Mouse (Mus musculus) heart, embryonic 16.5 days (tissue): Measurements from ENCODE around the gene Nfam1. TPM values are rescaled to one million over a fixed set of nuclear protein-coding genes. Genes with fewer than 3 reads are reported as not detected.
A peak's percentile ranks its signal among the peaks of the same experiment; 100 is the strongest.
"Not testable (repeated sequence)": the region's sequence is repeated elsewhere in the genome, so short reads cannot be mapped to it uniquely, and the experiment has no call there.

Experiments used
- ATAC-seq: fragments of 200-750 bp; cut with Nextera tagmentation; replicated peaks from 2 replicates; pipeline ENCODE4 v1.8.0; 2017; ENCODE audit warnings: moderate number of reproducible peaks; ENCODE audit not compliant: insufficient read depth, low FRiP score; ENCODE audit errors: extremely low read depth
- H3K27ac ChIP-seq: fragments of 300-500 bp; sonication (generic); 2 replicates; pipeline ENCODE4 v1.5.1; 2014; ENCODE audit warnings: mild to moderate bottlenecking, low read length, control low read depth, moderate library complexity
- H3K27me3 ChIP-seq: fragments of 300-500 bp; sonication (generic); 2 replicates; pipeline ENCODE4 v1.6.1; 2014; ENCODE audit warnings: low read length, mixed read lengths; ENCODE audit not compliant: control insufficient read depth, insufficient read depth
- H3K36me3 ChIP-seq: fragments of 300-500 bp; sonication (generic); 2 replicates; pipeline ENCODE4 v1.6.1; 2014; ENCODE audit not compliant: control insufficient read depth, insufficient read depth
- H3K4me1 ChIP-seq: fragments of 300-500 bp; sonication (generic); 2 replicates; pipeline ENCODE4 v1.6.1; 2014; ENCODE audit warnings: low read length, mixed read lengths; ENCODE audit not compliant: control insufficient read depth, insufficient read depth
- H3K4me2 ChIP-seq: fragments of 300-500 bp; sonication (generic); 2 replicates; pipeline ENCODE4 v1.6.1; 2014; ENCODE audit warnings: low read depth, mild to moderate bottlenecking, control low read depth, low read length
- H3K4me3 ChIP-seq: fragments of 300-500 bp; sonication (generic); 2 replicates; pipeline ENCODE4 v1.5.1; 2014; ENCODE audit warnings: mild to moderate bottlenecking, control low read depth, low read length
- H3K9ac ChIP-seq: fragments of 300-500 bp; sonication (generic); 2 replicates; pipeline ENCODE4 v1.6.1; 2014; ENCODE audit warnings: low read length, control low read depth
- H3K9me3 ChIP-seq: fragments of 300-500 bp; sonication (generic); replicated peaks from 2 replicates; pipeline ENCODE4 v1.6.1; 2016; ENCODE audit warnings: low read length; ENCODE audit not compliant: control insufficient read depth
- WGBS: fragments of 180-500 bp; shearing (Covaris S2); extraction: QIAGEN DNeasy Blood & Tissue Kit; methylation state at CpG from one replicate; pipeline ENCODE4 v1.1.7; 2014; 5-methylcytosine and 5-hydroxymethylcytosine counted together
- polyA plus RNA-seq: library from polyadenylated mRNA; unstranded; fragments of >200 nt; fragmentation: Nextera tagmentation; extraction: Ambion mirVana; gene quantifications from 2 replicates; pipeline ENCODE4 v1.2.1, GENCODE M21; 2015

Gene Nfam1
- polyA plus RNA-seq, 1 experiment from 2014 or later = 3.2 TPM

DNA sequence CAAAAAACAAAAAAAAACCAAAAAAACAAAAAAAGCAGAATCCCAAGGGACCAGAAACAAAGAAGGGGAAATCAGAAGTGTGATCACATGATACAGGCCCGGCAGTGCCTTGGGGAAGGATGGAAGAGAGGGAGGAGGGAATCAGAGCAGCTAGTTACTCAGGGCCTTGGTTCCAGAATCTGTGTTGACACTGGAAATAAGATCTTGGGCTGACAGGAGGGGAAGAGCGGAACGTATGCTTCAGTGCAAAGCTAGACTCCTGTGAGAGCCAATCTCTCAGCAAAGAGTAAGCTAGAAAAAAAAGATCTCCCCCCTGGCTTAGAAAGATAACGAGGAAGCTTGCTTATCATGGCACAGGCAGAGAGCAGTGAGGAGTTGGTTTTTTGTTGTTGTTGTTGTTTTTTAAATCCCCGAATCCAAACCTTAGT lies 26.1 kb upstream of the Nfam1 start:
- no peak overlapping the region for H3K4me2 ChIP-seq
- peaks cover 18% of the 10 kb centered on the region for H3K4me1 ChIP-seq
- 30% methylated on average over 5 of the region's 5 CpGs for WGBS
- H3K27me3 ChIP-seq = no peaks in the 10 kb centered on the region; the same call in 1 of the 2 replicates
- ATAC-seq = no peak
- H3K36me3 ChIP-seq = no peaks in the 10 kb centered on the region
- H3K4me3 ChIP-seq = no peak overlapping the region
- H3K27ac ChIP-seq = no peak overlapping the region
- no peak overlapping the region for H3K9ac ChIP-seq
- H3K9me3 ChIP-seq = no peaks in the 10 kb centered on the region; the same call in 1 of the 2 replicates

DNA sequence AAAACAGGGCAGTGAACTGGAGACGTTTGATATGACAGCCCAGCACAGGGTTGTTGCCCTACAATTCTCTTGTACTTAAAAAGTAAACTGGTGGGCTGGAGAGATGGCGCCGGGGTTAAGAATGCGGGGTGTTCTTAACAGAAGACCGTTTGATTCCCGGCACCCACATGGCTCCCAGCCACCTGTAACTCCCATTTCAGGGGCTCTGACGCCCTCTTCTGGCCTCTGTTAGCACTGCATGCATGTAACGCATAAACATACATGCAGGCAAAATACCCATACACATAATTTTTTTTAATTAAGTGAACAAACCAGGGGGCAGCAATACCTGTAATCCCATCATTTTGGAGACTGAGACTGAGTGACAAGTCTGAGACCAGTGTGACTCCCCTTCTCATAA lies 24.4 kb upstream of the Nfam1 start:
- Histone ChIP-seq H3K4me1 (peaks cover 21% of the 10 kb centered on the region), H3K9me3 (no peaks in the 10 kb centered on the region; the same call in 1 of the 2 replicates), H3K27ac (peak overlapping the region; percentile 92), H3K4me2 (no peak overlapping the region), H3K27me3 (no peaks in the 10 kb centered on the region; the same call in 1 of the 2 replicates), H3K4me3 (no peak overlapping the region), H3K9ac (no peak overlapping the region), H3K36me3 (no peaks in the 10 kb centered on the region)
- no peak for ATAC-seq
- 62% methylated on average over 8 of the region's 8 CpGs for WGBS

DNA sequence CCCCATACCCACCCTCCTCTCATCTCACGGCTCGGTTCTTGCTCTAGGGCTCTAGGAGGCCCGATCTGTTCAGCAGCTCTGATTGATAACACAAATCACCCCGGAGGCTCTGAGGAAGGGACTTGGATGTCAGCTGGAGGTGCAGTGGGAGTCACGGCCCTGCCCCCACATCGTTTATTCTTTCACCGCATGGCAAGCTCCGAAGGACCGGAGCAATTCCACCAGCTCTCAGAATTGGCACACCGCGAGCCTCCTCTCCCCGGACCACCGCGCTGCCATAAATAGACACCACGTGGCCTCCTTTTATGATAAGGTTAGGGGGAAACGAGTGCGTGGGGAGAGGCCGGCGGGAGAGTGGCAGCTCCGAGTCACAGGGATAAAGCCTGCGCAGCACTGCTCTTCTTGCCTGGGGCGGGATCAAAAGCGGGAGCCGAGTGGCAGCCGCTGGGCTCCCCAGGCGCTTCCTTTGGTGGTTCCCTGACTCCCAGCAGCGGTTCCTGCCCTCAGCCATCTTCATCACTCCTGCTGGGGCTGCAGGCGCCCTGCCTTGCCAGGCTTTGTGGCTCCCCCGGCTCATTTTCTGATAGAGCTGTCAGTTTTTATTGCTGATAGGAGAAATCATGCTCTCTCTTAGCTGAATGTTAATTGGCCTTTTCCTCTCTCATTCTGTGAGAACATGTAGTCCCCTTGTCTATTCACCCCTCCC lies 23.4 kb upstream of the Nfam1 start:
- H3K9ac ChIP-seq = peak overlapping the region; percentile 70
- peak; percentile 90 for ATAC-seq
- H3K36me3 ChIP-seq = no peaks in the 10 kb centered on the region
- no peaks in the 10 kb centered on the region; the same call in 1 of the 2 replicates for H3K27me3 ChIP-seq
- H3K9me3 ChIP-seq = no peaks in the 10 kb centered on the region; the same call in 1 of the 2 replicates
- peaks cover 21% of the 10 kb centered on the region for H3K4me1 ChIP-seq
- peak overlapping the region; percentile 92 for H3K27ac ChIP-seq
- peak overlapping the region; percentile 42 for H3K4me3 ChIP-seq
- peak overlapping the region; percentile 71 for H3K4me2 ChIP-seq
- WGBS = under 1% methylated on average over 29 of the region's 29 CpGs

DNA sequence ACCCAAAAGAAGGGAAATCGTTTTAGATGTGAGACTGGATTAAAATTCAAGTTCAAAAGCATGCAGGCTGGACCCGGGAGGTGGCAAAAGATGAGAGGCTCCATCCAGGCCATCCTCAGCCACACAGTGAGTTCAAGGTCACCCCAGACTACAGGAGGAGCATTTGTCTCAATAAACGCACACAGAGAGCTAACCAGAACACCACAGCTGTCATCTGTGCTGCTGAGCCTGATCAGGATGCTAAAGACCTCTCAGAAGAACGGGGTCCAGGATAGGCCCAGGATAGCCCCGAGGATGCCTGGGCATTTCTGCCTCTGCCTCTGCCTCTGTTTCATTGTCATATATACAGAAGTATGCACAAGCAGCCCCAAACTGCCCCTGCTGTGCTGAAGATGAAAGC lies 22.5 kb upstream of the Nfam1 start:
- no peak for ATAC-seq
- peak overlapping the region; percentile 92 for H3K27ac ChIP-seq
- H3K9me3 ChIP-seq = no peaks in the 10 kb centered on the region; the same call in 1 of the 2 replicates
- WGBS = 32% methylated on average over 5 of the region's 5 CpGs
- H3K4me3 ChIP-seq = peak overlapping the region; percentile 42; the same call in 1 of the 2 replicates
- peak overlapping the region; percentile 45 for H3K9ac ChIP-seq
- no peaks in the 10 kb centered on the region; the same call in 1 of the 2 replicates for H3K27me3 ChIP-seq
- H3K4me1 ChIP-seq = peaks cover 21% of the 10 kb centered on the region
- peak overlapping the region; percentile 71 for H3K4me2 ChIP-seq
- H3K36me3 ChIP-seq = no peaks in the 10 kb centered on the region

DNA sequence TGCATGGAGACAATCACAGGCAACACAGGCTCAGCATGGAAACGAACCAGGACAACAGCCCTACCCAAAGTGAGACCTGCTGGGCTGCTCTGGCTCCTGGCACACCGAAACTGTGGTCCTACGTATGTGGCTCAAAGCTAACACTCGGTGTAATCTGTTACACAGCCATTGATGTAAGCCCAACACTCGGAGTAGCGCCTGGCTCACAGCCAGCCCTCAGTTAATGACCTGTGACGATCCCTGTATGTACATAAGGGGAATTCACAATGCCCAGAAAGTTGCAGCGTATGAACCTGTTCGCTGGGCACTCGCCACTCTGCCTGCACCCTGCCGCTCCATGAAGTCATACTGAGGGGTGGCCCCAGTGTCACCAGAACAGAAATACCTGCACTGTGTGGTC lies 20.2 kb upstream of the Nfam1 start:
- Histone ChIP-seq H3K9ac (0 out of 2 replicates have a peak overlapping the region, but pooled peaks have one; percentile 2), H3K4me3 (no peak overlapping the region), H3K4me2 (no peak overlapping the region), H3K27ac (no peak overlapping the region), H3K36me3 (no peaks in the 10 kb centered on the region), H3K4me1 (peaks cover 20% of the 10 kb centered on the region), H3K27me3 (no peaks in the 10 kb centered on the region; the same call in 1 of the 2 replicates), H3K9me3 (no peaks in the 10 kb centered on the region; the same call in 1 of the 2 replicates)
- no peak for ATAC-seq
- 30% methylated on average over 11 of the region's 11 CpGs for WGBS

DNA sequence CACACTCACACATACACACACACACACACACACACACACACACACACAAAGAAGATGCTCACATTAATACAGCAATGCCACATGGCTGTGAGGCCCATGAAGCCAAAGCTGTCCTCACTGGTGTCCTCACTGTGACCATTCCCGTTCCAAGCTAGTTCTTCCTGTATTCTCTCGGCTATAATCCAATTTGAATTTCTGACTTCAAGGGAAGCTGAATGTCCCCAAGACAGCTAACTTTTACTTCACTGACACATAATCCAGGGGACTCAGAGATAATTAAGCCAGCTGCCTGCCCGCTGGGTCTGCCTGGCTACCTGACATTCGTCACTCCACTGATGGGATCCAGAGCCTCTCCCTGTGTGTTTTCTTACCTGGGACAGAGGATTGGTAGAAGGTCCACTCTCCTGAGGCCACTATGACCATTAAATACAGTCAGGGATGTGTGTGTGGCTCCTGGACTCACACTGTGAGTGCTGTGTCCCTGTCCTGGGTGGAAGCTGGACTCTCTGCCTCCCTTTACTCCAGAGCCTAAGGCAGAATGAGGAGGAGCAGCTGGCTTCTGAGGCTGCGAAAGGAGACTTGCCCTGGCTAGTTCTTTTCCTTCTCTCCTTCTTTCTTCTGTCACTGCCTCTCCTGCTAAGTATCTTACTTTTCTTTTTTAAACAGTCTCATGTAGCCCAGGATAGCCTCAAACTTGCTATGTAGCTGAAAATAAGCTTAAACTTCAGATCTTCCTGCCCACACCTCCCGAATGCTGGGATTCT lies 19.4 kb upstream of the Nfam1 start:
- ATAC-seq = no peak
- H3K36me3 ChIP-seq = no peaks in the 10 kb centered on the region
- no peaks in the 10 kb centered on the region; the same call in 1 of the 2 replicates for H3K27me3 ChIP-seq
- WGBS = 69% methylated on average over 6 of the region's 6 CpGs
- H3K4me1 ChIP-seq = peaks cover 19% of the 10 kb centered on the region
- H3K4me2 ChIP-seq = no peak overlapping the region
- no peak overlapping the region for H3K4me3 ChIP-seq
- no peak overlapping the region for H3K27ac ChIP-seq
- H3K9me3 ChIP-seq = no peaks in the 10 kb centered on the region; the same call in 1 of the 2 replicates
- no peak overlapping the region for H3K9ac ChIP-seq

GRCm38 (mm10) chr15:83046730-83047129 lies 13.6 kb upstream of the Nfam1 start:
- no peak overlapping the region for H3K4me3 ChIP-seq
- no peak for ATAC-seq
- H3K4me1 ChIP-seq = peaks cover 12% of the 10 kb centered on the region
- no peak overlapping the region for H3K4me2 ChIP-seq
- H3K36me3 ChIP-seq = no peaks in the 10 kb centered on the region
- 0 out of 2 replicates have a peak, but pooled peaks cover 7% of the 10 kb centered on the region for H3K9me3 ChIP-seq
- no peaks in the 10 kb centered on the region for H3K27me3 ChIP-seq
- H3K9ac ChIP-seq = no peak overlapping the region
- 69% methylated on average over 7 of the region's 7 CpGs for WGBS
- H3K27ac ChIP-seq = no peak overlapping the region

- H3K4me3 ChIP-seq = no peak overlapping the region
- H3K36me3 ChIP-seq = no peaks in the 10 kb centered on the region
- no peaks in the 10 kb centered on the region for H3K27me3 ChIP-seq
- no peak overlapping the region for H3K27ac ChIP-seq
- peaks cover 12% of the 10 kb centered on the region for H3K4me1 ChIP-seq
- no peak for ATAC-seq
- 0 out of 2 replicates have a peak, but pooled peaks cover 7% of the 10 kb centered on the region for H3K9me3 ChIP-seq
- H3K9ac ChIP-seq = no peak overlapping the region
- no peak overlapping the region for H3K4me2 ChIP-seq
- 88% methylated on average over 3 of the region's 3 CpGs for WGBS
Measured at GRCm38 (mm10) chr15:83046308-83046707, 13.2 kb upstream of the Nfam1 start.

- H3K27me3 ChIP-seq, H3K4me2 ChIP-seq, ATAC-seq, H3K9me3 ChIP-seq, H3K9ac ChIP-seq, H3K27ac ChIP-seq, H3K36me3 ChIP-seq, H3K4me3 ChIP-seq: not testable (repeated sequence)
- 85% methylated on average over 5 of the region's 5 CpGs for WGBS
- peaks cover 12% of the 10 kb centered on the region for H3K4me1 ChIP-seq
Measured at GRCm38 (mm10) chr15:83045565-83045964, 12.5 kb upstream of the Nfam1 start.
